Mouse (Mus musculus) neural tube, embryonic 15.5 days (tissue): ENCODE measurements around the gene Mrrf. TPM values are rescaled to one million over a fixed set of nuclear protein-coding genes. Genes with fewer than 3 reads are reported as not detected.

Source experiments
- ATAC-seq: fragments of 200-750 bp; cut with Nextera tagmentation; 2 replicates; pipeline ENCODE4 v1.8.0; 2017; ENCODE audit warnings: mild to moderate bottlenecking, moderate TSS enrichment, moderate library complexity; ENCODE audit not compliant: low FRiP score
- H3K27ac ChIP-seq: fragments of 300-500 bp; sonication (generic); replicated peaks from 2 replicates; pipeline ENCODE4 v1.5.1; 2015; ENCODE audit warnings: mild to moderate bottlenecking, inconsistent platforms
- H3K27me3 ChIP-seq: fragments of 300-500 bp; sonication (generic); replicated peaks from 2 replicates; pipeline ENCODE4 v1.6.1; 2015; ENCODE audit warnings: inconsistent platforms
- H3K36me3 ChIP-seq: fragments of 300-500 bp; sonication (generic); 2 replicates; pipeline ENCODE4 v1.6.1; 2015; ENCODE audit warnings: inconsistent platforms
- H3K4me1 ChIP-seq: fragments of 300-500 bp; sonication (generic); 2 replicates; pipeline ENCODE4 v1.6.1; 2015; ENCODE audit warnings: inconsistent platforms
- H3K4me2 ChIP-seq: fragments of 300-500 bp; sonication (generic); 2 replicates; pipeline ENCODE4 v1.6.1; 2015; ENCODE audit warnings: inconsistent platforms, mild to moderate bottlenecking, moderate library complexity
- H3K4me3 ChIP-seq: fragments of 300-500 bp; sonication (generic); replicated peaks from 2 replicates; pipeline ENCODE4 v1.5.1; 2015; ENCODE audit warnings: mild to moderate bottlenecking, inconsistent platforms
- H3K9ac ChIP-seq: fragments of 300-500 bp; sonication (generic); replicated peaks from 2 replicates; pipeline ENCODE4 v1.6.1; 2015; ENCODE audit warnings: mild to moderate bottlenecking, inconsistent platforms
- H3K9me3 ChIP-seq: fragments of 300-500 bp; sonication (generic); replicated peaks from 2 replicates; pipeline ENCODE4 v1.6.1; 2016; ENCODE audit warnings: inconsistent platforms
- WGBS: fragments of 180-500 bp; shearing (Covaris S2); methylation state at CpG from one replicate; pipeline ENCODE4 v1.1.7; 2015; ENCODE audit warnings: mixed read lengths; 5-methylcytosine and 5-hydroxymethylcytosine counted together
- polyA plus RNA-seq: library from polyadenylated mRNA; unstranded; fragments of >200 nt; fragmentation: Nextera tagmentation; extraction: Ambion mirVana; gene quantifications from 2 replicates; pipeline ENCODE4 v1.2.1, GENCODE M21; 2015

The Mrrf gene
- polyA plus RNA-seq, 1 experiment from 2014 or later: 20.0 TPM

- no peak for ATAC-seq
- WGBS: 47% methylated on average over 4 of the region's 4 CpGs
- Histone ChIP-seq H3K4me3 (no peak overlapping the region), H3K9ac (no peak overlapping the region), H3K4me1 (no peaks in the 10 kb centered on the region), H3K27ac (no peak overlapping the region), H3K9me3 (no peaks in the 10 kb centered on the region), H3K4me2 (no peak overlapping the region), H3K27me3 (0 out of 2 replicates have a peak, but pooled peaks cover 3% of the 10 kb centered on the region), H3K36me3 (no peaks in the 10 kb centered on the region)
Measured at GRCm38 (mm10) chr2:36220891-36221290, 84.7 kb downstream of the Mrrf start.

GRCm38 (mm10) chr2:36222168-36222848 lies 86.1 kb downstream of the Mrrf start:
- WGBS: 62% methylated on average over 7 of the region's 7 CpGs
- Histone ChIP-seq H3K27me3 (0 out of 2 replicates have a peak, but pooled peaks cover 3% of the 10 kb centered on the region), H3K36me3 (no peaks in the 10 kb centered on the region), H3K4me1 (no peaks in the 10 kb centered on the region), H3K4me2 (no peak overlapping the region), H3K27ac (no peak overlapping the region), H3K9me3 (no peaks in the 10 kb centered on the region), H3K9ac (no peak overlapping the region), H3K4me3 (no peak overlapping the region)
- ATAC-seq: no peak

DNA sequence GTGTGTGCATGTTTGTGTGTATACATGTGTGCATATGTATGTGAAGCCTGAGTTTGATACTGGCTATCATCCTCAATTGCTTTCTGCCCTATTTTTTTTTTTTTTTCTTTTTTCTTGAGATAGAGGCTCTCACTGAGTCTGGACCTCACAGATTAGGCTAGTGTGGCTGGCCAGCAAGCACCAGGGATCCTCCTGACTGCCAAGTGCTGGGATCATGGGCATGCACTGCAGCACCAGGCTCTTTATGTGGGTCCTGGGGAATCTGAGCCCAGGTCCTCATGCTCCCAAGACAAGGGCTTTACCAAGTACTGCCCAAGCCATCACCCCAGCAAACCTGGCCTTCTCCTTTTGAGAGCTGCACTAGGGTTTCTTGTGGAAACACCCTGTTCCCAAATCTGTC lies 87.2 kb downstream of the Mrrf start:
- H3K9me3 ChIP-seq: no peaks in the 10 kb centered on the region
- H3K4me2 ChIP-seq: no peak overlapping the region
- no peak overlapping the region for H3K9ac ChIP-seq
- H3K4me1 ChIP-seq: no peaks in the 10 kb centered on the region
- H3K27me3 ChIP-seq: peaks cover 6% of the 10 kb centered on the region; the same call in 1 of the 2 replicates
- H3K36me3 ChIP-seq: no peaks in the 10 kb centered on the region
- no peak overlapping the region for H3K27ac ChIP-seq
- no peak overlapping the region for H3K4me3 ChIP-seq
- ATAC-seq: no peak

GRCm38 (mm10) chr2:36224153-36224552 lies 88.0 kb downstream of the Mrrf start:
- no peak overlapping the region for H3K27ac ChIP-seq
- H3K36me3 ChIP-seq: no peaks in the 10 kb centered on the region
- no peak overlapping the region for H3K4me2 ChIP-seq
- H3K9ac ChIP-seq: no peak overlapping the region
- H3K9me3 ChIP-seq: no peaks in the 10 kb centered on the region
- H3K27me3 ChIP-seq: peaks cover 10% of the 10 kb centered on the region; the same call in 1 of the 2 replicates
- H3K4me1 ChIP-seq: no peaks in the 10 kb centered on the region
- WGBS: 89% methylated on average over 7 of the region's 7 CpGs
- H3K4me3 ChIP-seq: no peak overlapping the region
- ATAC-seq: no peak

DNA sequence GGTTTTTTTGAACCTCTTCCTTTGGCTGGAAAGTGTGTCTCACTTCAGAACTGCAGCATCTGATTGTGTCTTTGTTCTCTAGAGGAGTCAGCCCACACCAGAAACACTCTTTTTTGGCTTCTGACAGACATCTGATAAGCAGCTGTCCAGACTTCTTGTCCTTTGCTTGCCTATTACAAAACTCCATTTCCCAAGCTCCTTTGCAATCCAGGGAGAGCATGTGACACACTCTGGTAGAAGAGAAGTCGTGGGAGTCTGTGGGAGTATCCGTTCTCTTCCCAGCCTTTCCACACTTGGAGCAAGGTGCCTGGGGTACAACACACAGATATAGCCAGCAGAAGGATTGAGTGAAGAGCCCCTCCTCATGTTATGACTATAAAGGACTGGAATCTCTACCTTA lies 88.4 kb downstream of the Mrrf start:
- no peak for ATAC-seq
- Histone ChIP-seq H3K27me3 (peaks cover 12% of the 10 kb centered on the region; the same call in 1 of the 2 replicates), H3K4me1 (no peaks in the 10 kb centered on the region), H3K9ac (no peak overlapping the region), H3K27ac (no peak overlapping the region), H3K4me3 (no peak overlapping the region), H3K9me3 (no peaks in the 10 kb centered on the region), H3K36me3 (no peaks in the 10 kb centered on the region), H3K4me2 (no peak overlapping the region)
- WGBS: 30% methylated on average over 2 of the region's 2 CpGs

GRCm38 (mm10) chr2:36230366-36230765 lies 94.2 kb downstream of the Mrrf start, which contains the start of gene Ptgs1:
Gene Ptgs1, plus strand, starts transcription at chr2:36230426.
- Histone ChIP-seq H3K4me1 (peaks cover 12% of the 10 kb centered on the region), H3K27ac (no peak within 1 kb of the TSS), H3K4me3 (peak within 1 kb of the TSS; percentile 40), H3K9me3 (no peaks in the 10 kb centered on the region), H3K36me3 (no peaks in the 10 kb centered on the region), H3K27me3 (peaks cover 21% of the 10 kb centered on the region), H3K9ac (peak within 1 kb of the TSS; percentile 47; the same call in 1 of the 2 replicates), H3K4me2 (peak within 1 kb of the TSS; percentile 72)
- no peak for ATAC-seq
- under 1% methylated on average over 18 of the region's 18 CpGs for WGBS

GRCm38 (mm10) chr2:36230967-36231366 lies 94.8 kb downstream of the Mrrf start:
- H3K9ac ChIP-seq: no peak overlapping the region
- no peak for ATAC-seq
- no peaks in the 10 kb centered on the region for H3K36me3 ChIP-seq
- H3K4me3 ChIP-seq: peak overlapping the region; percentile 40
- peaks cover 18% of the 10 kb centered on the region for H3K4me1 ChIP-seq
- 39% methylated on average over 10 of the region's 10 CpGs for WGBS
- peaks cover 21% of the 10 kb centered on the region for H3K27me3 ChIP-seq
- no peak overlapping the region for H3K27ac ChIP-seq
- no peaks in the 10 kb centered on the region for H3K9me3 ChIP-seq
- H3K4me2 ChIP-seq: peak overlapping the region; percentile 72

DNA sequence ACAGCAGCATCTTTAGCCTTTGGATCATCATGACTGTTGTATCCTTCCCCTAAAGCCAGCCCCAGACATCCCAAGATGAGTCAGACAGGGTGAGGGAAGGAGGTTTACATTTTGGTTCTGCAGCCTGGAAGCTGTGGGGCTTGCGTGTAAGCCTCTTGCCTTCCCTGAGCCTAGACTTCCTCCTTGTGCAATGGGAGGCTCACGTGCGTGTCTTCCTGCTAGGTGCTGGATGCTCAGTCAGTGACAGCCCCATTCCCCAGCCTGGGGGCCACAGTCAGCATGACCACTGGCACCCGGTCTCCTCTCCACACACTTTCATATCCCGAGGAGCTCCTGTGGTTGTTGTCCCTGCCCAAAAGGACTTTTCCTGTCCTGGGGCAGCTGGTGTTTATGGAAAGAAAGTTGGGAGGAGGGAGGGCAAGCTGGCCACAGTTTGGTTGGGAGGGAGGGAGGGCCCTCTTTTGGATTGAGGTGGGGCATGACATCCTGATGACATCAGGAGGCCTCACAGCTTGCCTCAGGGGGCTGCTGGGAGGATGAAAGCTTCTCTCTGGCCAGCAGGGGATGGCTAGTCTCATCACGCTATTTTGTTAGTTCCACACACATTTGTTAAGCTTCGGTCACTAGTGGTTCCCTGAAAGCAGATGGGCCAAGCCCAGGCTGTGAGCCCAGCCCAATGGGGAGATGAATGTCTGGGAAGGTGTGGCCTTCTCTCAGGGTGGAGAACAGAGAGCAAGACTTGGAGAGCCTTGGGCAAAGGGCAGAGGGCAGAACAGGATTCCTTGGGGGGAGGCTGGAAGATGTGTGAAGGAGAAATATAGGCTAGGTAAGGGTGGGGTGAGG lies 98.6 kb downstream of the Mrrf start:
- Histone ChIP-seq H3K9ac (no peak overlapping the region), H3K27me3 (peaks cover 12% of the 10 kb centered on the region), H3K4me3 (no peak overlapping the region), H3K36me3 (no peaks in the 10 kb centered on the region), H3K4me1 (peaks cover 19% of the 10 kb centered on the region), H3K9me3 (no peaks in the 10 kb centered on the region), H3K27ac (no peak overlapping the region), H3K4me2 (no peak overlapping the region)
- 68% methylated on average over 7 of the region's 7 CpGs for WGBS
- no peak for ATAC-seq

DNA sequence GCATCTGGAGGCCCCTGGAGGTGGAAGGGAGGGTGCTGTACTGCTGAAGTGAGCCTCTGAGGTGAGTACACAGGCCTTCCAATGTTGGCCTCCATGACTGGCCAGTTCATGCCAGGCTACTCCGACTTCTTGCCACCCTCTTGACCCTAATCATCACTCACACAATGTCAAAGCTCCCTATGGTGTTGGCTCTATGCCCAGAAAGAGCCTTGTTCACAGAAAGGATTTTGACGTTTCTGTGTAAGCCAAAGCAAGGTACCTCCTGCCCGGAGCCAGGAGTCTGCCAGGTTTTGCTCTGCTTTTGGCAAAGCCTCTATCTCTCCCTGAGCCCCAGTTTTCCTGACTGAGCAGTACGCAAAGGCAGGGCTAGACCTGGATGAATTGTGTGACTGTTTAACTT lies 99.7 kb downstream of the Mrrf start:
- Histone ChIP-seq H3K27ac (no peak overlapping the region), H3K4me1 (peaks cover 8% of the 10 kb centered on the region; the same call in 1 of the 2 replicates)
- 38% methylated on average over 4 of the region's 4 CpGs for WGBS

GRCm38 (mm10) chr2:36236889-36237288 lies 100.7 kb downstream of the Mrrf start:
- Histone ChIP-seq H3K4me3 (no peak overlapping the region), H3K4me2 (no peak overlapping the region), H3K4me1 (peaks cover 8% of the 10 kb centered on the region; the same call in 1 of the 2 replicates), H3K9me3 (no peaks in the 10 kb centered on the region), H3K36me3 (no peaks in the 10 kb centered on the region), H3K9ac (no peak overlapping the region), H3K27ac (no peak overlapping the region), H3K27me3 (no peaks in the 10 kb centered on the region)
- 91% methylated on average over 5 of the region's 5 CpGs for WGBS
- ATAC-seq: no peak

More for the DNA sequence above, 99.7 kb downstream of the Mrrf start:
- ATAC-seq: peak; percentile 39; the same call in 1 of the 2 replicates
- Histone ChIP-seq H3K9ac (no peak overlapping the region), H3K27me3 (0 out of 2 replicates have a peak, but pooled peaks cover 7% of the 10 kb centered on the region), H3K36me3 (no peaks in the 10 kb centered on the region), H3K9me3 (no peaks in the 10 kb centered on the region), H3K4me3 (no peak overlapping the region), H3K4me2 (no peak overlapping the region)

GRCm38 (mm10) chr2:36237557-36237956 lies 101.4 kb downstream of the Mrrf start:
- WGBS: 93% methylated on average over 6 of the region's 6 CpGs

More at GRCm38 (mm10) chr2:36237557-36237956, 101.4 kb downstream of the Mrrf start:
- no peaks in the 10 kb centered on the region for H3K27me3 ChIP-seq
- ATAC-seq: no peak
- no peak overlapping the region for H3K4me2 ChIP-seq
- no peak overlapping the region for H3K9ac ChIP-seq
- peaks cover 8% of the 10 kb centered on the region; the same call in 1 of the 2 replicates for H3K4me1 ChIP-seq
- H3K27ac ChIP-seq: no peak overlapping the region
- H3K36me3 ChIP-seq: no peaks in the 10 kb centered on the region
- no peaks in the 10 kb centered on the region for H3K9me3 ChIP-seq
- H3K4me3 ChIP-seq: no peak overlapping the region
